Mouse (Mus musculus): ENCODE data around the gene Fcho2. TPM values are rescaled to one million over a fixed set of nuclear protein-coding genes. Genes with fewer than 3 reads are reported as not detected.

Gene Fcho2
- polyA plus RNA-seq, 1 experiment from 2014 or later = 37.5 TPM

GRCm38 (mm10) chr13:98729271-98730062 is 85.8 kb downstream of the Fcho2 start:
- H3K36me3 ChIP-seq (ENCODE audit: insufficient read depth, low read length) = peaks cover 56% of the 10 kb centered on the region
- H3K4me1 ChIP-seq (ENCODE audit: insufficient read depth, low read length) = no peaks in the 10 kb centered on the region
- H3K4me3 ChIP-seq (ENCODE audit: low read length) = no peak overlapping the region
- no peak overlapping the region for H3K27ac ChIP-seq (ENCODE audit: low read length)
- no peak overlapping the region for H3K4me2 ChIP-seq (replicated peaks; ENCODE audit: low read depth, low read length)
- H3K27me3 ChIP-seq (ENCODE audit: insufficient read depth, low read length) = no peaks in the 10 kb centered on the region
- no peak for ATAC-seq (ENCODE audit: low FRiP score, low TSS enrichment)
- WGBS = 27% methylated on average over 1 of the region's 1 CpGs
- H3K9ac ChIP-seq (replicated peaks; ENCODE audit: low read length) = no peak overlapping the region
- H3K9me3 ChIP-seq (ENCODE audit: low read length) = no peaks in the 10 kb centered on the region

GRCm38 (mm10) chr13:98726494-98726893 is 88.8 kb downstream of the Fcho2 start:
- peaks cover 44% of the 10 kb centered on the region for H3K36me3 ChIP-seq (ENCODE audit: insufficient read depth, low read length)
- no peak overlapping the region for H3K27ac ChIP-seq (ENCODE audit: low read length)
- no peaks in the 10 kb centered on the region for H3K4me1 ChIP-seq (ENCODE audit: insufficient read depth, low read length)
- ATAC-seq (ENCODE audit: low FRiP score, low TSS enrichment) = no peak; the same call in 1 of the 2 replicates
- 65% methylated on average over 4 of the region's 4 CpGs for WGBS
- H3K4me3 ChIP-seq (ENCODE audit: low read length) = no peak overlapping the region
- no peak overlapping the region for H3K9ac ChIP-seq (replicated peaks; ENCODE audit: low read length)
- no peak overlapping the region for H3K4me2 ChIP-seq (replicated peaks; ENCODE audit: low read depth, low read length)
- H3K27me3 ChIP-seq (ENCODE audit: insufficient read depth, low read length) = no peaks in the 10 kb centered on the region
- no peaks in the 10 kb centered on the region for H3K9me3 ChIP-seq (ENCODE audit: low read length)

GRCm38 (mm10) chr13:98723430-98723829 is 91.8 kb downstream of the Fcho2 start:
- no peak for ATAC-seq (ENCODE audit: low FRiP score, low TSS enrichment)
- no peak overlapping the region for H3K4me3 ChIP-seq (ENCODE audit: low read length)
- 61% methylated on average over 1 of the region's 1 CpGs for WGBS

GRCm38 (mm10) chr13:98722296-98722695 is 93.0 kb downstream of the Fcho2 start:
- H3K9me3 ChIP-seq (ENCODE audit: low read length) = no peaks in the 10 kb centered on the region
- 52% methylated on average over 1 of the region's 1 CpGs for WGBS
- no peak for ATAC-seq (ENCODE audit: low FRiP score, low TSS enrichment)

More at GRCm38 (mm10) chr13:98723430-98723829, 91.8 kb downstream of the Fcho2 start:
- Histone ChIP-seq H3K4me2 (replicated peaks; ENCODE audit: low read depth, low read length) (no peak overlapping the region), H3K36me3 (ENCODE audit: insufficient read depth, low read length) (peaks cover 29% of the 10 kb centered on the region), H3K9ac (replicated peaks; ENCODE audit: low read length) (no peak overlapping the region), H3K27me3 (ENCODE audit: insufficient read depth, low read length) (no peaks in the 10 kb centered on the region), H3K4me1 (ENCODE audit: insufficient read depth, low read length) (no peaks in the 10 kb centered on the region), H3K9me3 (ENCODE audit: low read length) (no peaks in the 10 kb centered on the region), H3K27ac (ENCODE audit: low read length) (no peak overlapping the region)

GRCm38 (mm10) chr13:98716176-98716575 is 99.1 kb downstream of the Fcho2 start:
- ATAC-seq (ENCODE audit: low FRiP score, low TSS enrichment) = no peak
- 83% methylated on average over 8 of the region's 8 CpGs for WGBS
- no peaks in the 10 kb centered on the region for H3K4me1 ChIP-seq (ENCODE audit: insufficient read depth, low read length)
- no peak overlapping the region for H3K4me2 ChIP-seq (replicated peaks; ENCODE audit: low read depth, low read length)
- no peaks in the 10 kb centered on the region for H3K9me3 ChIP-seq (ENCODE audit: low read length)
- H3K9ac ChIP-seq (replicated peaks; ENCODE audit: low read length) = no peak overlapping the region
- H3K27ac ChIP-seq (ENCODE audit: low read length) = no peak overlapping the region
- H3K27me3 ChIP-seq (ENCODE audit: insufficient read depth, low read length) = no peaks in the 10 kb centered on the region
- 0 out of 2 replicates have a peak, but pooled peaks cover under 1% of the 10 kb centered on the region for H3K36me3 ChIP-seq (ENCODE audit: insufficient read depth, low read length)
- no peak overlapping the region for H3K4me3 ChIP-seq (ENCODE audit: low read length)

More at GRCm38 (mm10) chr13:98722296-98722695, 93.0 kb downstream of the Fcho2 start:
- Histone ChIP-seq H3K4me1 (ENCODE audit: insufficient read depth, low read length) (no peaks in the 10 kb centered on the region), H3K4me2 (replicated peaks; ENCODE audit: low read depth, low read length) (no peak overlapping the region), H3K4me3 (ENCODE audit: low read length) (no peak overlapping the region), H3K9ac (replicated peaks; ENCODE audit: low read length) (no peak overlapping the region), H3K36me3 (ENCODE audit: insufficient read depth, low read length) (peaks cover 29% of the 10 kb centered on the region), H3K27ac (ENCODE audit: low read length) (no peak overlapping the region), H3K27me3 (ENCODE audit: insufficient read depth, low read length) (no peaks in the 10 kb centered on the region)

GRCm38 (mm10) chr13:98715443-98715990 is 99.7 kb downstream of the Fcho2 start:
- no peak overlapping the region for H3K9ac ChIP-seq (replicated peaks; ENCODE audit: low read length)

GRCm38 (mm10) chr13:98710655-98711054 is 104.6 kb downstream of the Fcho2 start:
- Histone ChIP-seq H3K36me3 (ENCODE audit: insufficient read depth, low read length) (no peaks in the 10 kb centered on the region), H3K9me3 (ENCODE audit: low read length) (0 out of 2 replicates have a peak, but pooled peaks cover 2% of the 10 kb centered on the region), H3K4me3 (ENCODE audit: low read length) (no peak overlapping the region), H3K4me2 (replicated peaks; ENCODE audit: low read depth, low read length) (no peak overlapping the region), H3K4me1 (ENCODE audit: insufficient read depth, low read length) (no peaks in the 10 kb centered on the region), H3K9ac (replicated peaks; ENCODE audit: low read length) (no peak overlapping the region), H3K27ac (ENCODE audit: low read length) (no peak overlapping the region), H3K27me3 (ENCODE audit: insufficient read depth, low read length) (no peaks in the 10 kb centered on the region)
- 97% methylated on average over 1 of the region's 1 CpGs for WGBS
- ATAC-seq (ENCODE audit: low FRiP score, low TSS enrichment) = no peak

More at GRCm38 (mm10) chr13:98715443-98715990, 99.7 kb downstream of the Fcho2 start:
- ATAC-seq (ENCODE audit: low FRiP score, low TSS enrichment) = 0 out of 2 replicates have a peak, but pooled peaks have one; percentile 12
- Histone ChIP-seq H3K36me3 (ENCODE audit: insufficient read depth, low read length) (no peaks in the 10 kb centered on the region), H3K27ac (ENCODE audit: low read length) (no peak overlapping the region), H3K9me3 (ENCODE audit: low read length) (no peaks in the 10 kb centered on the region), H3K4me1 (ENCODE audit: insufficient read depth, low read length) (no peaks in the 10 kb centered on the region), H3K4me3 (ENCODE audit: low read length) (no peak overlapping the region), H3K27me3 (ENCODE audit: insufficient read depth, low read length) (no peaks in the 10 kb centered on the region), H3K4me2 (replicated peaks; ENCODE audit: low read depth, low read length) (no peak overlapping the region)
- WGBS = 67% methylated on average over 6 of the region's 6 CpGs

GRCm38 (mm10) chr13:98710236-98710635 is 105.0 kb downstream of the Fcho2 start:
- Histone ChIP-seq H3K9me3 (ENCODE audit: low read length) (0 out of 2 replicates have a peak, but pooled peaks cover 2% of the 10 kb centered on the region), H3K36me3 (ENCODE audit: insufficient read depth, low read length) (no peaks in the 10 kb centered on the region), H3K27me3 (ENCODE audit: insufficient read depth, low read length) (no peaks in the 10 kb centered on the region), H3K27ac (ENCODE audit: low read length) (no peak overlapping the region), H3K4me1 (ENCODE audit: insufficient read depth, low read length) (no peaks in the 10 kb centered on the region), H3K4me2 (replicated peaks; ENCODE audit: low read depth, low read length) (no peak overlapping the region), H3K4me3 (ENCODE audit: low read length) (no peak overlapping the region), H3K9ac (replicated peaks; ENCODE audit: low read length) (no peak overlapping the region)
- ATAC-seq (ENCODE audit: low FRiP score, low TSS enrichment) = no peak
- 59% methylated on average over 8 of the region's 8 CpGs for WGBS

GRCm38 (mm10) chr13:98705501-98705900 is 109.7 kb downstream of the Fcho2 start:
- Histone ChIP-seq H3K27me3 (ENCODE audit: insufficient read depth, low read length) (no peaks in the 10 kb centered on the region), H3K36me3 (ENCODE audit: insufficient read depth, low read length) (no peaks in the 10 kb centered on the region), H3K9ac (replicated peaks; ENCODE audit: low read length) (no peak overlapping the region), H3K4me1 (ENCODE audit: insufficient read depth, low read length) (no peaks in the 10 kb centered on the region), H3K27ac (ENCODE audit: low read length) (no peak overlapping the region), H3K4me2 (replicated peaks; ENCODE audit: low read depth, low read length) (no peak overlapping the region), H3K9me3 (ENCODE audit: low read length) (0 out of 2 replicates have a peak, but pooled peaks cover 2% of the 10 kb centered on the region), H3K4me3 (ENCODE audit: low read length) (no peak overlapping the region)
- no peak for ATAC-seq (ENCODE audit: low FRiP score, low TSS enrichment)
- WGBS = 75% methylated on average over 4 of the region's 4 CpGs

- 0 out of 2 replicates have a peak, but pooled peaks cover 2% of the 10 kb centered on the region for H3K9me3 ChIP-seq (ENCODE audit: low read length)
- no peaks in the 10 kb centered on the region for H3K36me3 ChIP-seq (ENCODE audit: insufficient read depth, low read length)
- H3K4me3 ChIP-seq (ENCODE audit: low read length) = no peak overlapping the region
- no peak overlapping the region for H3K27ac ChIP-seq (ENCODE audit: low read length)
- H3K4me1 ChIP-seq (ENCODE audit: insufficient read depth, low read length) = peaks cover 3% of the 10 kb centered on the region; the same call in 1 of the 2 replicates
- no peak overlapping the region for H3K9ac ChIP-seq (replicated peaks; ENCODE audit: low read length)
- no peaks in the 10 kb centered on the region for H3K27me3 ChIP-seq (ENCODE audit: insufficient read depth, low read length)
- WGBS = 85% methylated on average over 6 of the region's 8 CpGs
- H3K4me2 ChIP-seq (replicated peaks; ENCODE audit: low read depth, low read length) = no peak overlapping the region
- no peak for ATAC-seq (ENCODE audit: low FRiP score, low TSS enrichment)
These were observed 111.5 kb downstream of the Fcho2 start for GRCm38 (mm10) chr13:98703786-98704185.
